Mouse (Mus musculus) bone marrow, adult 2 months (tissue): ENCODE measurements around the gene Disp1. TPM values are rescaled to one million over a fixed set of nuclear protein-coding genes. Genes with fewer than 3 reads are reported as not detected.

Experiments
- H3K27ac ChIP-seq: fragments of 200-500 bp; 2 replicates; pipeline ENCODE4 v1.5.1; 2012; ENCODE audit warnings: low read depth, mild to moderate bottlenecking, control low read depth, inconsistent platforms, low read length; ENCODE audit not compliant: control insufficient read depth, poor library complexity, insufficient read depth
- H3K4me1 ChIP-seq: fragments of 200-500 bp; 2 replicates; pipeline ENCODE4 v1.6.1; 2011; ENCODE audit warnings: low read length; ENCODE audit not compliant: control insufficient read depth, insufficient read depth
- H3K4me3 ChIP-seq: fragments of 200-500 bp; replicated peaks from 2 replicates; pipeline ENCODE3; 2011; ENCODE audit warnings: mild to moderate bottlenecking, low read depth, low read length, control low read depth; ENCODE audit not compliant: control insufficient read depth
- CTCF ChIP-seq: fragments of 200-500 bp; IDR thresholded peaks from 2 replicates; pipeline ENCODE4 v1.5.1; 2011; ENCODE audit warnings: low read length, control low read depth; ENCODE audit not compliant: control insufficient read depth, insufficient read depth
- POLR2A ChIP-seq: fragments of 200-500 bp; IDR thresholded peaks from 2 replicates; pipeline ENCODE4 v1.6.1; 2011; ENCODE audit warnings: low read depth, mild to moderate bottlenecking, control low read depth, low read length, borderline replicate concordance; ENCODE audit not compliant: control insufficient read depth
- WGBS: fragments of 180-500 bp; shearing (Covaris S2); methylation state at CpG from one replicate; pipeline ENCODE4 v1.1.7; 2018; 5-methylcytosine and 5-hydroxymethylcytosine counted together
- polyA plus RNA-seq: library from polyadenylated mRNA; stranded (reverse); fragments of >200 nt; gene quantifications from 2 replicates; pipeline ENCODE4 v1.2.4, GENCODE M21; 2011; ENCODE audit warnings: low replicate concordance; ENCODE audit not compliant: missing spikeins, insufficient read depth, insufficient read length

Gene Disp1
- polyA plus RNA-seq, 1 experiment, result 3.3 TPM

DNA sequence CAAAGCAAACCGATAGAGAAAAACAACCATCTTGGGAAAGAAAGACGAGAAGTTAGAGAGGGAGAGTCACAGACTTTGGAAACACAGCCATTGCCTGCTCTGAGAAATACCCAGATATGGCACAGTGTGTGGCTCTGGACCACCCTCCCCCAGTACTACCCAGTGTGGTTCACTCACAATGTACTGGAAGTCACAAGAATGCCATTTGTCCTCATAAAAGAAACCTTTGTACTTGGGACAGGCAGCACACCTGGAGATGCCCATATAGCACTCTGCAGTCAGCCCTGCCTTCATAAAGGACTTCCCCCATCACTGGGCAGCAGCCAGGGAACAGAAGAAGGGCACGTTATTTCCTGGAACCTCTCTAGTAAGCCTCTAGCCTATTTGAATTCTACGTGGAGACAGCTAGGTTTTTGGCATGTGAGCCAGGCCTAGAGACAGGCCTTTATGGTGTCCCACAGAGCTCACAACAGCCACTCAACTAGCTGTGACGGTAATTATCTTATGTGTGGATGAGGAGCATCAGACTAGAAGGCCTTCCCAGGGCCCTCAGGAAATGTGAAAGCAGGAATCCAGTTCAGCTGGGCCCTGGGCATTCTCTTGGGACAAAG, 173.3 kb downstream of the Disp1 start:
- H3K27ac ChIP-seq, result no peak overlapping the region
- no peak for TF ChIP-seq CTCF
- no peak for TF ChIP-seq POLR2A
- H3K4me1 ChIP-seq, result no peaks in the 10 kb centered on the region
- no peak overlapping the region for H3K4me3 ChIP-seq
- 62% methylated on average over 5 of the region's 5 CpGs for WGBS

DNA sequence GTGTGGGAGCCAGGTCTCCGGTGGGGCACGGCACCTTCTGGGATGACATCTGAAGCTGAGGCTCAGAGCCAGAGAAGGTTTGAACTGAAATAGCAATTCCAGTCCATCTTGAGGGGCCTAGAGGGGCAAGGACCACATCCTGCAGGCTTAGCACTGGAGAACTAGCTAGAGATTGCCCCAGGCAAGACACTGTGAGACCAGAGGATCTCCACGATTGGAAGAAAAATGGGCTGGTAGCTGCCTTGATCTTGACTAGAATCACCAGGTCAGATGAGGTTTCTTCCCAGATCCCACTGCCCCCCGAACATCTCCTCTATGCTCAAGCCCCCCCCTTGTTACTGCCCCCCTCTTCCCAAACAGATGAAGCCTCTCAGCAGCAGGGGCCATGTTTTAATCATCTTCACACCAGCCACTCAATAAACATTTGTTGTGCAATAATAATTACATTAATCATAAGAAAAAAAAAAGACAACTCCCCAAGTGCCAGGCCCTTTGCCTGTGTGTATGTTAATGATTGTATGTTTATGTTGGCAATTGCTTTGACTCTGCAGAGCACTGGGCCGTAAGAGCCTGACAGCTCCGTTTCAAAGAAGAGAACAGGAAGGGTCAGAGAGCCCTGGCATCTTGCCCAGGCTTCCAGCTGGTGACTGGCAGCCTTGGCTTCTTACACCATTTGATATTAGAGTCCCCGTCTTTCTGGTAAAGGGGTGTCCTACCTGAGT, 174.0 kb downstream of the Disp1 start:
- H3K27ac ChIP-seq, result no peak overlapping the region
- WGBS, result 52% methylated on average over 7 of the region's 7 CpGs
- H3K4me1 ChIP-seq, result no peaks in the 10 kb centered on the region; the same call in 1 of the 2 replicates
- H3K4me3 ChIP-seq, result no peak overlapping the region
- TF ChIP-seq POLR2A (no peak), CTCF (no peak)

DNA sequence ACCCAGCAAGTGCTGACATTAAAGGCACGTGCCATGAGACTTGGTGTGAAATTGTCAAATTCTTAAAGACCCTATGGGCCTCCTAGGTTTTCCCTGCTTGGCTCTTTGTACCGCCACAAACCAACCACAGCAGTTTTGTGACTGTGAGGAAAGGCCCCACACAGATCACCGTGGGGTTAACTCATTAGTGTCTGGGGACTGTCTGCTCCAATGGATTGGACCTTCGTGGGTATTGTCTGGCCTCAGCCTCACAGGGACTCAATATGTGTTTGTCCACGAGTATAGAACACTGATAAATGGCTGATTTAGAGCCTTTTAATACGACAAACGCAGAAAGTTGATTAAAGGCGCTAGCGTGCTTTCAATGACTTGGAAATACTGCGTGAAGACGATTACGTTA, 175.2 kb downstream of the Disp1 start:
- TF ChIP-seq POLR2A, result no peak
- TF ChIP-seq CTCF, result no peak
- 79% methylated on average over 12 of the region's 12 CpGs for WGBS
- no peaks in the 10 kb centered on the region; the same call in 1 of the 2 replicates for H3K4me1 ChIP-seq
- no peak overlapping the region for H3K27ac ChIP-seq
- H3K4me3 ChIP-seq, result no peak overlapping the region

DNA sequence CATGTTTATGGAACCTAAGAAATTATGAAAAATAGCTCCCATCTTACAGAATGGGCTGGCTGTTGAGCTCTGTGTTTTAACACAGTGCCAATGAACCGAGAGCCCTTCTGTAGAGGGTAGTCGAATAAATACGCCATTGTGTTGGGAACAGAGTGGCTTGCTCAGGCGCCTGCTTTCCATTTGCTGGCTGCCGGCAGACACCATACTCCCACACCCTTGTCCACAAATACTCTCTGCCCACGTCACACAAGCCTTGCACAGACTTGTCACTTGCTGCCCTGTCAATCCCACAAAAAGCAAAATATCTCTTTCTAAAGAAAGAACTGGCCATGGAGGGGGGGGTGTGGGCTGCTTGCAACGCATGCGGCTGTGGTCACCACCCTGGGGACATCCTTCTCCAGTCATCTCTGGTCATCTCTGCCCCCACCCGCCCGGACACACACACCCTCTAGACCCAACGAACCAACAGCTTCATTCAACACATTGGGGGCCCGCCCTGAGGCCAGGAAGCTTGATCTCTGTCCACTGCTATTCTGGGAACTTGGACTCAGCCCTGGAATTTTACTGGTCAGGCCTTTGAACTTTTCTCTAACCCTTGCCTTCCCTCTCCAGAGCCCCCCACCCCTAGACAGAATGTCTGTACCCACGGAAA, 178.0 kb downstream of the Disp1 start:
- no peak overlapping the region for H3K4me3 ChIP-seq
- WGBS, result 84% methylated on average over 13 of the region's 13 CpGs
- TF ChIP-seq CTCF, result no peak
- TF ChIP-seq POLR2A, result no peak
- H3K4me1 ChIP-seq, result no peaks in the 10 kb centered on the region; the same call in none of the 2 replicates
- no peak overlapping the region for H3K27ac ChIP-seq

DNA sequence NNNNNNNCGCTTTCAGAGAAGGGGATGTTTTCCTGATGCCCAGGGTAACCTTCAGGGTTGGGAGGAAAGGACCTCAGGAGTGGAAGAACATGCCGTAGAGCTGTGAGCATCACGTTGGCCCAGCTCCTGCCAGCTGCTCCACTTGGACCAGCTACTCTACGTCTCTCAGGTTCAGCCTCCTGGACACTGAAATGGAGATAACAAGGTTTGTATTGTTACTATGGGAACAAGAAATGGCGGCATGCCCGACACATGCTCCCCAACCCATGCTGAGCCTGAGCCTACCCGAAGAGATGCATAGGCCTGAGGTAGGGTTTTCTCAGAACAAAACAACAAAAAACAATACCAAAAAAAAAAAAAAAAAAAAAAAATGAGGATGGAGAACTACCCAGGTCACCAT, 179.6 kb downstream of the Disp1 start:
- no peak overlapping the region for H3K4me3 ChIP-seq
- WGBS, result 87% methylated on average over 6 of the region's 7 CpGs
- TF ChIP-seq POLR2A, result no peak
- TF ChIP-seq CTCF, result no peak
- no peaks in the 10 kb centered on the region; the same call in none of the 2 replicates for H3K4me1 ChIP-seq
- H3K27ac ChIP-seq, result no peak overlapping the region

DNA sequence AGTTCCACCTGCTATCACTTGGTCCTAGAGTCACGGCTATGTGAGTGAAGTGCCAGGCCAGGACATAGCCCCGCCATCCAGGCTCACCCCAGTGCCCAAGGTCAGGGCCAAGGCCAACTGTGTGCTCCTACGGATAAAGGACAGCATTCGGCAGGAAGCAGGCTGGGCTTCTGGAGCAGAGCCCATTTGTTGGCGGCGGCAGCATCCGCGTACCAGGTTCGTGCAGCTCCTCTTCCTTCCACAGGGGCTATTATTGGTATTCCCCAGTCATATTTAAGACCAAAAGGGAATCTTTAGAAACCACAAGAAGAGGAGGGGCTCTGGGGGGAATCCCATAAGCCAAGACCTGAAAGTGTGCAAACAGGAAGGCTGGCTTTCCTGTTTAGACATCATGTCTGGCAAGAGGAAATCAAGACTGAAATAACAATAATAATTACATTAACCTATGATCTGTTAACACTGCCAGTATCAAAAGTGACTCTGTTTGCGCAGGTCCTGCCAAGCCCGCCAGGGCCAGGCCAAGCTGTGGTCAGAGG, 180.4 kb downstream of the Disp1 start:
- WGBS, result 19% methylated on average over 11 of the region's 11 CpGs
- Histone ChIP-seq H3K4me3 (no peak overlapping the region), H3K4me1 (no peaks in the 10 kb centered on the region; the same call in none of the 2 replicates), H3K27ac (no peak overlapping the region)
- TF ChIP-seq CTCF, result no peak
- no peak for TF ChIP-seq POLR2A

DNA sequence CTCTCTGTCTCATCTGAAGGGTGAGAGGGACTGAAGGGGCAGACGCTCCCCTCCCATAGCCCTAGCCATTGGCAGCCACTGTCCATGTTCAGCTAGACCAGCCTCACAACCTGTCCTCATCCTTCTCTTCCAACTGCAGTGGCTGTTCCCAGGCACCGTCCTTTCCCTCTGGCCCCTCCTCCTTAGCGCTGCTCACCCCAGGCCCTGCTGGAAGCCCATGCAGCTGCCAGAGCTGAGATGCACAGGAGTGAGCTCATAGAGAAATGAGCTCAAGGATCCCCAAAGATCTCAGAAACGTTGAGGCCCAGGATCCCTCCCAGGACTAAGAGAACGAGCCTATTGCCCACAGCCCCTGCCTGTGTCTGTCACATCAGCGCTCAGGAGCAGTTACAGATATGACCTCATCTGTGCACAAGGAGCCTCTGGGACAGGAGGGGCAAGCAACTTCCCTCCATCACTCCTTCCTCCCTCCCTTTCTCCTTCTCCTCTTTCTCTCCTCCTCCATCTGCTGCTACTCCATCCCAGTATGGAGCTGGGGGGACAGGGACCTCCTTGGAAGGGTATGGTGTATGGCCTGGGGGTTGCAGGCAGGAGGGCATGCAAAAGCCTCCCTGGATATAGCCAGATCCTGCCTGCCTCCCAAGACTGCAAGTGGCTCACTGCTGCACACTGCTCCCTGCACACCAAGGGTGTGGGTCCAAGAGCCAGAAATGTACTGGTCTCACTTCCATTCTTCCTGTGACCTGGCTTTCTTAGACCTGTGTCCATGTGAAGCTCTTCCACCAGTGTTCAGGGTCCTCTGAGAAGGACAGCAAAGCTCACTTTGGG, 181.2 kb downstream of the Disp1 start:
- TF ChIP-seq POLR2A (no peak), CTCF (no peak)
- WGBS, result 68% methylated on average over 6 of the region's 6 CpGs
- H3K27ac ChIP-seq, result no peak overlapping the region

DNA sequence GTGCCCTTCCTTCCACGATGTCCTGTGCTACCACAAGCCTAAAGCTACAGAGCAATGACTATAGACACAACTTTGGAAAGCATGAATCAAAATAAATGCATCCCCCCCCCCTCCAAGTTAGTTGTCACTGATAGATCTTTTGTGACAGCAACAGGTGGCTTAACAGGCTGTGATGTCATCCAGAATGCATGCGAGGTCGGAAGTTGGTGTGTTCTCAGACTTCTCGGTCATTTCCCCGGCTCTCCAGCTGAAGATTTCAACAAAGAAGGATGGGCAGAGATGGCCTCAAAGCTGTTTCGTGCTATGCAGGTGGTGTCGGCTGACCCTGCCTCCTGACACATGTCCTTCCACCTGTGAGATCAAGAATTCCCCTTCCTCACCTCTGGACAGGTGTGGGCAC, 181.9 kb downstream of the Disp1 start:
- H3K4me1 ChIP-seq, result no peaks in the 10 kb centered on the region; the same call in none of the 2 replicates
- H3K4me3 ChIP-seq, result no peak overlapping the region
- 70% methylated on average over 7 of the region's 7 CpGs for WGBS
- no peak for TF ChIP-seq CTCF
- no peak for TF ChIP-seq POLR2A
- no peak overlapping the region for H3K27ac ChIP-seq

More for the DNA sequence above, 181.2 kb downstream of the Disp1 start:
- no peaks in the 10 kb centered on the region; the same call in none of the 2 replicates for H3K4me1 ChIP-seq
- no peak overlapping the region for H3K4me3 ChIP-seq

Other genes starting within 250 kb of the Disp1 start
- gene Aida, start 75.1 kb upstream of the Disp1 start, polyA plus RNA-seq, result 20.8 and 29.3 TPM in 2 replicates
- 16.7 and 22.5 TPM in 2 replicates for gene Brox, start 75.7 kb upstream of the Disp1 start, polyA plus RNA-seq
- gene Mia3, start 148.0 kb upstream of the Disp1 start, polyA plus RNA-seq, result 24.4 and 37.2 TPM in 2 replicates
- 4.6 and 16.6 TPM in 2 replicates for gene Taf1a, start 167.5 kb upstream of the Disp1 start, polyA plus RNA-seq
- 0.65 TPM in 1 of 2 replicates, not detected in the other for gene Hhipl2, start 196.7 kb upstream of the Disp1 start, polyA plus RNA-seq